Mouse (Mus musculus) stomach, postnatal 0 days (tissue): ENCODE measurements around the gene Fam229b.

Experiments used
- CTCF ChIP-seq: IDR thresholded peaks from 2 replicates; pipeline ENCODE4 v1.5.1; 2016; ENCODE audit warnings: antibody characterized with exemption, low read depth, mild to moderate bottlenecking, moderate library complexity
- EP300 ChIP-seq: optimal IDR thresholded peaks from 2 replicates; pipeline ENCODE3; 2016; ENCODE audit warnings: antibody characterized with exemption

- TF ChIP-seq CTCF = no peak
- TF ChIP-seq EP300 = no peak
Measured at GRCm38 (mm10) chr10:39141401-39141800, 7.7 kb upstream of the Fam229b start.
